Mouse (Mus musculus): Measurements from ENCODE around the gene Hephl1. TPM values are rescaled to one million over a fixed set of nuclear protein-coding genes. Genes with fewer than 3 reads are reported as not detected.
A peak's percentile ranks its signal among the peaks of the same experiment; 100 is the strongest.

Gene Hephl1
- total RNA-seq, 2 experiments from 2014 or later = 0.49 to 0.61 TPM

- DNase-seq = no peak
Observed at GRCm38 (mm10) chr9:15060026-15060425, 51.9 kb downstream of the Hephl1 start.

GRCm38 (mm10) chr9:15045740-15046139, 66.2 kb downstream of the Hephl1 start:
- DNase-seq = no peak

DNA sequence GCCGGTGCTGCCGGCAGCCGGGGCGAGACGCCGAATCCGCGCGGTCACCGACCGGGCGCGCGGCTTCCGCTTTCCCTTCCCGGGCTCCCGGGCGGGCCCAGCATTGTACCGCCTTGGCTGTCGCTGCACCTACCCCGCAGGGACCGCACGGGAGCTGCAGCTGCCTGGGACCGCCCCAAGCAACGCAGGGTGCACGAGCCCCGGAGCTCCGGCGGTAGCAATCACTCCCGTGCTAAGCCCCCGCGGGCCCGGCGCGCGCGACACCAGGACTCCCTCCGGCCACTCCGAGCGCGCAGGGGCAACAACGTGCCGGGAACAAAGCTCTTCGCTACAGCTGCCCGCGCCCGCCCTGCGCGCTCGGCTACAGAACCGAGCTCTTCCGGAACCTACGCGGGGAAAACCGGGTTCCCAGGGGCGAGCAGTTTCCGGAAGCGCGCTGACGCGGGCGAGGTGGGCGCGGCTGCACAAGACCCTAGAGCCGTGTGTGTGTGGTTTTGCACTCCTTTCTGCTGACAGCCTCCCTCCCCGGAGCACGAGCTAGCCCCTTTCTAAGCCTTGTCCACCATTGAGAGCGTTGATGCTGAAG, 66.7 kb downstream of the Hephl1 start, which contains the start of gene Panx1:
Panx1 (minus strand) TSS at position 395 of the 586 bp plus-strand sequence.
- peak; percentile 66 for DNase-seq

GRCm38 (mm10) chr9:15044391-15045083, 67.4 kb downstream of the Hephl1 start:
- DNase-seq = no peak

DNA sequence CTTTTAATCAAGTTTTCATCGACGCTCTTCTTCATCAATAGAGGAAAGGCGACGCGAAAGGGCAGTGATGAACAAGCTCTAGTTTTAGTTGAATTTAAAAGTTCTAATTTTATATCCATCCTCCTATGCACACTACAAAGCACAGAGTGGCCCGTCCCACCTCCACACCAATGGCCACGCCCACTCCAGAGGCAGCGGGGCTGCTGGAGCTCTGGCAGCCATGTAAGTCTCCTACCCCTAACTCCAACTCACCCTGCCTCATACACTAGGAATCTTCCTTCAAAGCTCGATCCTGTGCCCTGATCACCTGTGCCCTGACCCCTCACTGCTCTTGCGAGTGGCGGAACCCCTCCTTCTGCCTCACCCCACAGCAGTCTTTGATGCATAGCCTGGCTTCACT, 70.4 kb downstream of the Hephl1 start:
- no peak for DNase-seq

DNA sequence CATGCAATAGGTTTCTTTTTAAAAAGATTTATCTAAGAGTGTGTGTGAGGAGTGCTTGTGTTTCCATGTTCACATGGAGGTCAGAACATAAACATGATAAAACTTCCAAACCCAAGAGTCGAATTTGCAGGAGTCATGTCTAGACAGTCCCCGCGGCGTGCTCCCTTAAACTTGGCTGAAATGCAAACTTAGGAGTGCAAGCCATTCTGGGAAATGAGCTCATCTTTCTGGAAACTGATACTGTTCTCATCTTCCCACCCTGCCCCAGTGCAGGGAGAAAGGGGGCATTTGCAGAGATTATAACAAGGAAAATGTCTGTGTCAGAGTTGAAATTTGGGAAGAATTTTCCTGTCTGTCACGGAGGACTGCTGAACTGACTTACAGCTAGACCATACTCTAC, 72.1 kb downstream of the Hephl1 start:
- DNase-seq = no peak

DNA sequence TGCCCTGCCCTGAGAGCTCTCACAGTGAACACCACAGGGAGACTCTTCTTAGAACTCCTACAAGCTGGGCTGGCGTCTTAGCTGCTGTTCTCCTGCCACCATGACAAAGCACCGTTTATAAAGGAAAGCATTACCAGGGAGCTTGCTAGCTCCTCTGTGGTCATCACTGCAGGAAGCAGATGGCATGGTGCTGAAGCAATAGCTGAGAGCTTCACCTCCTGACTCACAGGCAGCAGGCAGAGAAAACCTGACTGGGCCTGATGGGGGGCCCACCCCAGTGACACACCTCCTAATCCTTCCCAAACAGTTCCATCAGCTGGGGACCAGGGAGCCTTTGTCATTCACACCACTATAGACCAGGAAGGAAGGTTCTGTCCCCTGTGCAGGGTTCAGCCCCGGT, 74.2 kb downstream of the Hephl1 start:
- DNase-seq = no peak

DNA sequence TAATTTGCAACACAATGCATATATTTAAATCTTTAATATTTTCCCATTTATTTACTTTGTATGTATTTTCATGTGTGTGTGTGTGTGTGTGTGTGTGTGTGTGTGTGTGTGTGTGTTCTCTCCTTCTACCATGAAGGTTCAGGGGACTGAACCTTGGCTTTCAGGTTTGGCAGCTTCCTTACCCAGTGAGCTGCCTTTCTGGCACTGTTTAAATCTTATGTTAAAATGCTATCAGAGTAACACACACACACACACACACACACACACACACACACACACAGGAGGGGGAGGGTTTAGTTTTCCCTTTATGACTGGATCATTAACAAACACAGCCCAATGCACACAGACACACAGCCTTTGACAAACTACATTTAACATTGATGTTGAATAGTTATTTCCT, 74.7 kb downstream of the Hephl1 start:
- DNase-seq = no peak

DNA sequence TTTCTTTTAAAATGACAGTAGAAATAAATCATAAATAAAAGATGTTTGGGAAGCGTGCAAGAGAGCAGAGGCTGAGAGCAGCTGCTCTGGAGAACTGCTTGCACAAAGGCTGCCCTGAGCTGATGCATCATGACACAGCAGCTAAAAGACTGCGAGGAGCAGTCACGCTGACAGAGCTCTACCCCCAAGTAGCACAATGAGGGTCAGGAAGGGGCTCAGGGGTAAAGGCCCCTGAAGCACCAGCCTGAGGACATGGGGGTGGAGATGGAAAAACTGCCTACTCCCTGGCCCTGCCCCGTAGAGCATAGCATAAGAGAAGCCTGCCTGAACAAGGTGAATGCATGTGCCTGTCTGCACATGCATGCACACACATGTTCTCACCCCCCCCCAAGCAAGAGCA, 75.1 kb downstream of the Hephl1 start:
- no peak for DNase-seq

DNA sequence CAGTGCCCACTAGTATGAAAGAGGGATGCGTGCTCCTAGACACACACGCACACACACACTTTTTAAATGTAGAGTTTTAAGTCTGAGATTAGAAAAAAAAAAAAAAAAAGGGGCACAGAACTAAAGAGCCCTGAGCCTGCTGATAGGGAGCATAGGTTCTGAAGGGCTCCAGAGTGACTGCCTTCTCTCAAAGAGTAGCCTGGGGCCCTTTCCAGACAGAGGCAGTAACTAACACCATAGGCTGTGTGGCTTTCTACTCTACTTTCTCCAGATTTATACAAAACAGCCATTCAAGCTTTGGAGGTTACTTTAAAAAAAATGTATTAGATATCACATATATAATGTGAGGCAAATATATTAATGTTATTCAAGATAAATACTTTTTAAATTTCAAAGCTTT, 75.5 kb downstream of the Hephl1 start:
- DNase-seq = no peak

DNA sequence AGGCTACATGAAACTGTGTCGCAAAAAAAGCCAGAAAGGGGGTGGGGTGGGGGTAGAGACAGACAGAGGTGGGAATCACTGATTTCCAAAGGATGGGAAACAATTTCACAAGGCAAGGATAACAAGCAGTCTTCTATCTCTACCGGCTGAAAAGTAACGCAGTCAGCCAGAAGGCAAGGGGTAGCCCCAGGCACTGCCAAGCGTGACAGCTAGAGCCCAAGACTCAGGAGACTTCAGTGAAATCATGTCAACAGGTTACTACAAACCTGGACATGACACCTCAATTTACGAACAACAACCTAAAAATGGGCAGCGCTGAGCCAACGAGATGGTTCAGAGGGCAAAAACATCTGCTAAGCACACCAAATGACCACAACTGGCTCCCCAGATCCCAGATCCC, 75.9 kb downstream of the Hephl1 start:
- DNase-seq = no peak

DNA sequence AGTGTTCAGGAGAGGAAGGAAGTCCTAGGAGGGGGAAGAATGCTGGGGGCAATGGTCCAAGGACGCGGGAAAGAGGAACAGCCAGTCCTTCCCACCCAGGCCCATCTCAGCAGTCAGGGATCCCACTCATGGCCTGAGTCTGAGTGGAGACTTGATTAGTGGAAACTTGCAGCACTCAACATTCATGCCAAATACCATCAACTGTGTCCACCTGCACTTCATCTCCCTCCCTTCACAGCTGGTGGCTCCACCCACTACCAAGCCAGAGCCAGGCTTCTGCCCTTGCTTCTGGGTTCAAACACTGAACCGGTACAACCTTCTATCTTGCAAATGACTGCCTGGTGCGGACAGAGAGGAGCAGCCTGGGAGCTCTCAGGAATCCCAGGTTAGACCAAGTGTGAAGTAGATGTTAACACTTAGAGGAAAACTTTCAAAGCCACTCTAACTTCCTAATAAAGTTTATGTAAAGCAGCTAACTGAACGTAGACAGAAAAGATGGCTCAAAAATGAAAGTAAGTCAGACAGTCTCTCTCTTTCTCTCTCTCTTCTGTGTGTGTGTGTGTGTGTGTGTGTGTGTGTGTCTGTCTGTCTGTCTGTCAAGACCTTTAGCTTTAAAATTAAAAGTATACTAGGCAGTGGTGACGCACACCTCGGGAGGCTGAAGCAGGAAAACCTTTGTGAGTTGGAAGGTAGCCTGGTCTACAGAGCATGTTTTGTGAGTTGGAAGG, 77.2 kb downstream of the Hephl1 start:
- no peak for DNase-seq

DNA sequence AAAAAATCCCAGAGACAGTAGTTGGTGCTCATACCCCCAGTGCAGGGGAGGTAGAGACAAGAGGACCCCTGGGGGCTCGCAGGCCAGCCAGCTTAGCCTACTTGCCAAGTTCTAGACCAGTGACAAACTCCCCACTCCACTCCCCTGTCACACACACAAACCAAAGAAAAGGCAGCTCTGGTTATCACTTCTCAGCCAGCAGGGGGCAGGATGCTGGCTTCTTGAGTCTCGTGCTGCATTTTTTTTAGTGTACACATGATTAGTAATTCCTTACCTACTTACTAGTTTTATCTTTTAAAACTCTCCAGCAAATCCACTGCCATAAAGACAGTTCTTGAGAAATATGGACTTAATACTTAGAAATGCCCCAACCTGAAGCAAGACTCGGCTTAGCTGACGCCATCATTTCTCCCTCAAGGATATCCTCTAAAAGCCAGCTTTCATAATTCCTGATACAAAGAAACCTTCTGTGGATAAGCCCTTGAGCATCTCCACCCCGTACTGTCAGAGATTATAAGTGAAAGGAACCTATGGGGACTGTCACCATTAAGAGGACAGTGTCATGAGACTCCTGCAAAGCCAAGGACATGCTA, 78.2 kb downstream of the Hephl1 start:
- peak; percentile 30 for DNase-seq

DNA sequence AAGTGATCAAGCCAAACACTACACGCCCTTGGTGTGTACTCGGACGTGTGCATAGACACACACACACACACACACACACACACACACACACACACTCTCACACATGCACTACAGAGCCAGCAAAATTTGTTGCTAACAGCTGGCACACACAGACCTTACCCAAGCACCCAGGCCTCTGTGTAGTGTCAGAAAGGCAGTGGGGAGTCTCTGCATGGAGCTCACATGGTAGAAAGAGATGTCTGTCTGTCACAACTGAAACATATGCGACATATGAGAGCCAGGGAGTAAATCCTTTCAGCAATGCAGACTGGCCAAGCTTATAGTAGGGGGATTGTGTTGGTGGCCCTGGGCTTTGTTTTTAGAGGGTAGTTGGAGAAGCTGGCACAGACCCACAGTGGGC, 79.1 kb downstream of the Hephl1 start:
- no peak for DNase-seq

DNA sequence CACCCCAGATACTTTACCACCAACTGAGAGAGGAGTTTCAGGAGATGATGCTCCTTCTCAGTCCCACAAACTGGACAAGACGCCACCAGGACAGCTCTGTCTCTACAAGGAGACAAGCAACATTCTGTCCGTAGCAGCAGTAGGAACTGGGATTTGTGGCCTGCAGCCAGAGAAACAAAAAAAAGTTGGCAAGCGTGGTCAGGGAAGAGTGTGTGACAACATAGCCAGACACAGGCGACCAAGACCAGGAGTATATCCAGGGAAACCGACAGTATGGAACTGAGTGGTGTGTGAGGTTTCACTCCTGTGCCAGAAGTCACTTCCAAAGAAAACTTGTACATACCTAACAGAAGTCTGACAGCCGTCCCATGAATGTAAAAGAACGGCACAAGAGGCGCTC, 81.1 kb downstream of the Hephl1 start:
- peak; percentile 72 for DNase-seq

DNA sequence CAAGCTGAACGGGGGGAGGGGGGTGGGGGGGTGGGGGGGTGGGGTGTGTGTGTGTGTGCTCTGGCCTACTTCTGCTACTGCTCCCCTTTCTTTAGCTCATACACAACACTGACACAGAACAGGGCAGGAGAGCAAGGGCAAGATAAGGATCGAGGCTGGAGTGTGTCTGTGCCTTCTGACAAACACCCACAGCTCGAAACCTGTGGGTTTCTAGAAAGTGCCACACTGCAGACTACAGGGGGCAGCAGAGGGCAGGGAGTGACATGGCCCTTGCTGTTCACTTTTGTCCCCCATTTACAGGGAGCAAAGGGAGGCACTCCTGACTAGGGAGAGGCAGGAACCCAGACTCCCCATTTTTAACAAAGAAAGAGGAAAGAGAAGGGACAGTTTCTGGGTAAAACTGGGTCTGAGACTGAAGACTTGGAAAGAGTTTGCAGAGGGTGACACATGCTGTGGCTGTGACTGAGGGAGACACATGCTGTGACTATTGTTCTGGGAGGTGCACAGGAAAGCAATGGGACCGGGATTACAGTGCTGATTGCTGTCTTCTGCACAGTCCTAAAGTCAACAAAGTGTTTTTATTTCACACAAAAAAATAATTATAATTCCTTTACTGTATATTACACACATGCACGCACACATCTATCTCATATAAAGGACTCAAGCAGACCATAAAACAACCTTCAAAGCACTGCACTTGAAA, 82.7 kb downstream of the Hephl1 start:
- DNase-seq = peak; percentile 75

- no peak for DNase-seq
Observed at GRCm38 (mm10) chr9:15027725-15028124, 84.2 kb downstream of the Hephl1 start.

GRCm38 (mm10) chr9:15023049-15023448, 88.9 kb downstream of the Hephl1 start:
- no peak for DNase-seq

DNA sequence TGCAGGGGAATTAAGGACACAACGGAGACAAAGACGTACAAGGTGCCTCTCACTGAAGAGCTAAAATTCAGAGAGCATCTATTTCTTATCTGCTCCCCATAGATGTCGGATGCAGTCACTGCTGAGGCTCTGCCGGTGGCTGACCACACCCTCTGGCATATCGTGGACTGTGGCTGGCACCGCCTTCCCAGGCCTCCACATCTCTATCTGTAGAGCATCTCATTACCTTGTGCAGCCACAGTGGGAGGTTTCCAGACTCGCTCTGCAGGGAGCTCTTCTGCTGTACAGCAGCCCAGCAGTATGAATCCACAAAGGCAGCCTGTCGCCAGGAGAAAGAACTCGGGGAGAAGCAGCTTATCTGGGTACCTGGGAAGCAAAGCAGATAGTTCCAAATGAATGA, 90.8 kb downstream of the Hephl1 start:
- DNase-seq = no peak

- no peak for DNase-seq
Observed at GRCm38 (mm10) chr9:15020561-15021080, 91.3 kb downstream of the Hephl1 start.

GRCm38 (mm10) chr9:15018756-15019131, 93.2 kb downstream of the Hephl1 start:
- DNase-seq = no peak

Measured in gastrocnemius, postnatal 10 days (tissue).